Mouse (Mus musculus) erythroid progenitor cell, adult 5-6 weeks (primary cell): Measurements from ENCODE around the gene Vps54. TPM values are rescaled to one million over a fixed set of nuclear protein-coding genes. Genes with fewer than 3 reads are reported as not detected.
A peak's percentile ranks its signal among the peaks of the same experiment; 100 is the strongest.
"Not testable (repeated sequence)": the region's sequence is repeated elsewhere in the genome, so short reads cannot be mapped to it uniquely, and the experiment has no call there.

Experiments used
- ATAC-seq: replicated peaks from 2 replicates; pipeline ENCODE4 v1.8.0; 2016; ENCODE audit warnings: moderate number of reproducible peaks, mild to moderate bottlenecking, moderate TSS enrichment, inconsistent platforms; ENCODE audit not compliant: poor library complexity, low FRiP score, severe bottlenecking
- total RNA-seq, 2 experiments: library from RNA; stranded (forward) in 1 of 2; stranded (reverse) in 1 of 2; fragments of 150-400 nt in 1 of 2; fragments of 186-747, 209-891 nt in 1 of 2; gene quantifications; 2 replicates each; pipeline versions ENCODE4 v1.2.3 to v1.2.4; 2015 to 2017; ENCODE audit warnings: low replicate concordance in 2 of 2

The Vps54 gene
- total RNA-seq (2015; ENCODE audit: low replicate concordance) (21.0 and 26.3 TPM in 2 replicates), total RNA-seq (2017; ENCODE audit: low replicate concordance) (43.3 and 54.2 TPM in 2 replicates)

GRCm38 (mm10) chr11:21239021-21239661 is at the start of gene Vps54:
Gene Vps54, plus strand, starts transcription at chr11:21239281.
- ATAC-seq: peak; percentile 81

DNA sequence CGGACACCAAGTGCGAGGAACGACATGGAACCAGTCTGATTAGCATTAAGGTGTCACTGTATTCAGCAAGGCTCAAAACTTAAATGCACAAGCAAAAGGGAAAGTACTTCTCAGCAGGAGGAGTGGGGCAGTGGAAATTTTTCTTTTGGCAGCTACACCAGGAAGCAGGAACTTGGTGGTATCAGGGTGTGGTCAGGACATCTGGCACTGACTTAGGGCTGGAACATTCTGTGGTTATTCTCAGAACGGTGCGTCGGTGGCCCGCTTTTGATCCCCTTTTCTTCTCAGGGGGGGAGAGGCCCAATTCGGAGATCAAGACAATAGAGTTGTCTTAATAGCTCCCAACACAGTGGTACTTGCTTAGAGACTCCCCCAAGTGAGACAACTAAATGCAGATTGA is 47.3 kb upstream of the Vps54 start:
- not testable (repeated sequence) for ATAC-seq

GRCm38 (mm10) chr11:21194851-21195250 is 44.2 kb upstream of the Vps54 start:
- ATAC-seq: no peak

- ATAC-seq: no peak
Measured at GRCm38 (mm10) chr11:21209046-21209445, 30.0 kb upstream of the Vps54 start.

- ATAC-seq: not testable (repeated sequence)
Measured at GRCm38 (mm10) chr11:21209701-21210100, 29.4 kb upstream of the Vps54 start.

DNA sequence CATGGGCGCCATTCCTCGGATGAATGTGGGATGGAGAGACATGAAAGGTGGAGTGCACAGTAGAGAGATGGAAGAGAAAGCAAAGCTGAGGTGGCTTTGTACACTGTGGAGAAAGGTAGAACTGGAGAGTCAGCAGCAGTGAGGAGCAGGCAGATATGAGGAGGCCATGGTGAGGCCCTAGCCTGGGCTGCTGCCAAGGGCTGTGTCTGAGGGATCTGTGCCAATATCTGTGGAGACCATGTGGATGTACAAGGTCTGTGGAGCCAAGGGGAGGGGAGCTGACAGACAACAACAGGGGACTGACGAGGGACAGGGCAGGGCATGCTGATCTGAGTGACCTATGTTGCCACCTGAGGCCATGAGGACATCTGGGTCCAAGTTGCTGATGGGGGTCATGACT is 21.7 kb upstream of the Vps54 start:
- peak; percentile 64; the same call in 1 of the 2 replicates for ATAC-seq

DNA sequence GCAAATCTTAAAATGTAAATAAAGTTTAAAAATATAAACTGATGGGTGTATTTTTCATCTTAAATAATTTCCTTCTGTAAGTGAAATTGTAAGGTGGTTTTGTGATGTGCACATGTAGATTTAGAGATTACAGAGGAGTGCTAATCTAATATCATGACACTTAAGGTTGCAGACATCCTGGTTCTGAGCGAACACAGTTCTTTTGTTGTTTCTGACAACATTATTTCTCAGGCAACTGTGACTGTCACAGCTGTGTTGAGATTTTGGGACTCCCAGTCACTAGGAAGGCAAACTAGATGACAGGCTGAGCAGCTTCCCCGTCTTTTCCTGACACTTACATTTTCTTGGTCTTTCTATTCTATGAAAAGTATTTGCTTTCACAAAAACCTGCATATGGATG is 19.8 kb upstream of the Vps54 start:
- ATAC-seq: no peak

- 0 out of 2 replicates have a peak, but pooled peaks have one; percentile 49 for ATAC-seq
Measured at GRCm38 (mm10) chr11:21219851-21220587, 19.1 kb upstream of the Vps54 start.

DNA sequence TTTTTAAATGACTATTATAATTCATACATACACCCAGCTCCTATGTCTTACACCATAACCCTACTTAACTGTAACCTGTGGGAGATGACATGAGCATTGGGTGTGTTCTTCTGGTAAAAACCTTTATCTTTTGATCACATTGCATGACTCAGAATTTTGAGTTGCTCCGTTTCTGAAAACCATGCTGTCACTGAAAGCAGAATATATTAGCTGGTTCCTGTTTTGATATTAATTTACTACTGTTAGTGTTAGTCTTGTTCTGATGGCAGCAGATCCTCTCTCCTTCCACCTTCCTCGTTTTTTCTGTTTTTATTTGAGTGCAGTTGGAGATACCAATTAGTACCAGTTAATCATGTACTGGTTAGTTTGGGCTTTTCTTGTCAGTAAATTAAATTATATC is 18.3 kb upstream of the Vps54 start:
- ATAC-seq: peak; percentile 71

DNA sequence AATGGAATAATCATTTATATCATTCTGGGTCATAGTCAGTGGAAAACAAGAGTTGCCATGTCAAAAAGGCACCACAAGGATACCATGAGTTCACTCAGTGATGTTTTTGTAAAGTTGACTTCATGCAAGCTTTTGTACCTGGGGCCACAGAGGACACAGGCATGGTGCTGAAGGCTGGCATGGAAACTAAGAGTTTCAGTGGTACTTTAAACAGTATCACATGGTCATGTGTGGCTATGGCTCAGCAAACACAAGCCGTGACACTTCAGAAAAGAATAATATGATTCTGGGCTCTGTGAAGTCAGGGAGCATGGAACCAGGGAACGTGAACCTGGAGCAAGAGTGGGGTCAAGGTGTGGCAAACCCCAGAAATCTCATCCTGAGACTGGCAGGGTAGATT is 17.7 kb upstream of the Vps54 start:
- no peak for ATAC-seq

- ATAC-seq: no peak
Measured at GRCm38 (mm10) chr11:21222606-21223207, 16.4 kb upstream of the Vps54 start.

- no peak for ATAC-seq
Measured at GRCm38 (mm10) chr11:21223539-21223938, 15.5 kb upstream of the Vps54 start.

GRCm38 (mm10) chr11:21224041-21224440 is 15.0 kb upstream of the Vps54 start:
- no peak for ATAC-seq

- ATAC-seq: no peak
Measured at GRCm38 (mm10) chr11:21224446-21224845, 14.6 kb upstream of the Vps54 start.

GRCm38 (mm10) chr11:21224983-21225382 is 14.1 kb upstream of the Vps54 start:
- no peak for ATAC-seq

GRCm38 (mm10) chr11:21235381-21235780 is 3.7 kb upstream of the Vps54 start:
- no peak for ATAC-seq

- no peak for ATAC-seq
Measured at GRCm38 (mm10) chr11:21235821-21236220, 3.3 kb upstream of the Vps54 start.

DNA sequence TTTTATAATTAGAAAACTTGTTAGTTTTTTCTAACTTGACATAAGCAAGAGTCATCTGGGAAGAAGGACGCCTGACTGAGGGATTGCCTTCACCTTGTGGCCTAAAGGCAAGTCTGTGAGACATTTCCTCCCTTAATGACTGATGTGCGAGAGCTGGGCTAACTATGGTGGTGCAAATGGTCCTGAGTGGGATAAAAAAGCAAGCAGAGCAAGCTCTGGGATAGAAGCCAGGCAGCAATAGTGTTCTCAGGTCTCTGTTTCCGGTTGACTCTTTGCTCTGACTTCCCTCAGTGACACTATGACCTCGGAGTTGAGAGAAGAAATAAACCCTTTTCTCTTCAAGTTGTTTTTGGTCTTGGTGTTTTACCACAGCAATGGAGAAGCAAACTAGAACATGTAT is 2.1 kb upstream of the Vps54 start:
- no peak for ATAC-seq

DNA sequence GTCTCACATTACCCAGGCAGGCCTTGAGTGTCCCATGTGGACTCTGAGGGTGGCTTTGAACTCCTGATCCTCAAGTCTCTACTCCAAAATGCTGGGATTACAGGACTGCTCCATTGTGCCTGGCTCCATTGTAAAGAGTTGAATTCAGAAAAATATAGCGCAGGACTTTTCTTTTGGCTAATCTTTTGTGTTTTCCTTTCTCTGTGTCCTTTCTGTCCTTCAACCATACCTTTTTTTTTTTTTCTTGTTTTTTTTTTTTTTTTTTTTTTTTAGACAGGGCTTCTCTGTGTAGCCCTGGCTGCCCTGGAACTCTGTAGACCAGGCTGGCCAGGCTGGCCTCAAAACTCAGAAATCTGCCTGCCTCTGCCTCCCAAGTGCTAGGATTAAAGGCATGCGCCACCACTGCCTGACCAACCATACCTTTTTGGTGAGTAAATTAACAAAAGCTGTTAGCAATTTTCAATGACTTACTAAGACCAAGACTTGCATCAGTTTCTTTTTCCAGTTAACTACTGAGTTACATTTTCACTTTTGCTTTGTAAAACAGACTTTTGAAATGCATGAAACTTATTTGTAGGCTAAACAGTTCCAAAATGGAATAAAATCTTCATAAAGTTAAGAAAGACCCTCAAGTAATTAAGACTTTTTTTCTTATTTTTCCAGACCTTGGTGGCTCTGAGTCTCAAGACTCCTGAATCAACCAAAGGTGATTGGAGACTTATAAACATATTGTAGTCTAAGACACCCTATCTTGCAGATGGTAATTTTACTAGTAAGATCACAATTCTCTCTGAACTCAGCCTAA is 1.4 kb upstream of the Vps54 start:
- ATAC-seq: no peak
